Mouse (Mus musculus) olfactory bulb, adult 2 months (tissue): ENCODE results near the gene Prdm10.

Experiments used
- CTCF ChIP-seq: fragments of 200-500 bp; IDR thresholded peaks from 2 replicates; pipeline ENCODE4 v1.5.1; 2012; ENCODE audit warnings: low read depth, mild to moderate bottlenecking, low read length, moderate library complexity; ENCODE audit not compliant: insufficient read depth
- POLR2A ChIP-seq: fragments of 200-500 bp; IDR thresholded peaks from 2 replicates; pipeline ENCODE4 v1.6.1; 2012; ENCODE audit warnings: mild to moderate bottlenecking, low read depth, low read length, moderate library complexity; ENCODE audit not compliant: insufficient read depth

DNA sequence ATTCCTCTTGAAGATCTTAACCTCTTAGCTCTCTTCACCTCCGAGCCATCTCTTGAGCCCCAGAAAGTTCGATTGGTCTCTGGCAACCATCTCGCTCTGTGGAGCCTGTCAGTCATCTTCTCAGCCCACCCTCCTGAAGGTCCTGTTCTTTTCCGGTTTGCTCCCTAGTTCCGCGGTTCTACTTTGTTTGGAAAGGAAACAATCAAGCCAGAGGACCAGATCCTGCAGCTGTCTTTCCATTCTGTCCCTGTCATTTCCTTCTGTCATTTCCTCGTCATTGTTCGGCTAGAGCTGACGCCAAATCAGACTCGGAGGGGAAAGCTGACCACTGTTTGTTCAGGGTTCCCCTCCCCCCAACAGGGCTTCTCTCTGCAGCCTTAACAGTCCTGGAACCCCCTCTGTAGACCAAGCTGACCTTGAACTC, 27.0 kb upstream of the Prdm10 start:
- no peak for TF ChIP-seq CTCF
- TF ChIP-seq POLR2A = no peak
